Mouse (Mus musculus): ENCODE measurements at regions not wholly inside any gene's neighbourhood (a gene's known extent, or its start where the extent isn't known, plus 50 kb on each side); places are given as distances from the start of the nearest gene placed in this dataset.
A peak's percentile ranks its signal among the peaks of the same experiment; 100 is the strongest.
"Not testable (repeated sequence)": the region's sequence is repeated elsewhere in the genome, so short reads cannot be mapped to it uniquely, and the experiment has no call there.

DNA sequence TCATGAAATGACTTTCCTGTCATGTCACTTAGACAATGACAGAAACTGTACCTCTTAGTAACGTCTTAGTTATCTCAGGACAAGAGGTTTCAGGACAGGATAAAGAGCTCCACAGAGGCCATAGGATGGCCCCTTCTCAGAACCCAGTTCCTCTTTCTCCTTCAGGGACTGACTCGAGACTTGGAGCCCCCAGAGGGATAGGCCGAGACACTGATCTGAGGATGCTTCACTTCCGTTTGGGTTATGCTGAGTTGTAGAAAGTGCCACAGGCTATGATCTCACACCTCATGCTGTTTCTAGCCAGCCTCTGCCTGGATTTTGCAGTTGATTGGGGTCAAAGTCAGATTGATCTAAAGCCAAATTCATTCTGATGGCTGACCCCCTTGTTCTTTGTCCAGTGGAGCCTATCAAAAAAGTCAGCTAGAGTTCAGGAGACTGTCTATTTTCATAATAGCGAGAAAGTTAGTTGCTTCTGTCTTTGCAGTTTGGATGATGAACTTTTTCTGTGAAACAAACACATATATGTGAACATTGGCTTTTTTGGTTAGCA lies 70.7 kb downstream of the Sult3a2 start:
- intact Hi-C loops (cut with DNase I), result no loop called here
- TF ChIP-seq CTCF (IDR thresholded peaks at IDR 0.05), result no peak
- DNase-seq, result no peak
- Histone ChIP-seq H3K4me3 (no peak overlapping the region), H3K27ac (no peak overlapping the region)

- H3K4me3 ChIP-seq; DNase-seq; H3K27ac ChIP-seq; intact Hi-C loops (cut with DNase I): not testable (repeated sequence)
These were observed 77.8 kb downstream of the Sult3a2 start for GRCm38 (mm10) chr10:33708656-33709055.

DNA sequence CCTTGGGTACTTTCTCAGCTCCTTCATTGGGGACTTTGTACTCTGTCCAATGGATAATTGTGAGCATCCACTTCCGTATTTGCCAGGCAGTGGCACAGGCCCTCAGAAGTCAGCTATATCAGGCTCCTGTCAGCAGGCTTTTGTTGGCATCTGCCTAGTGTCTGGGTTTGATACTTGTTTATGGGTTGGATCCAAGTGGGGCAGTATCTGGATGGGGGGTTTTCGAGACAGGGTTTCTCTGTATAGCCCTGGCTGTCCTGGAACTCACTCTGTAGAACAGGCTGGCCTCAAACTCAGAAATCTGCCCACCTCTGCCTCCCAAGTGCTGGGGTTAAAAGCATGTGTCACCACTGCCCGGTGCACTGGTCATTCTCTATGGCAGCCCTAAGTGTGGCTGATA lies 79.7 kb upstream of the Clvs2 start:
- H3K27ac ChIP-seq; H3K4me3 ChIP-seq; intact Hi-C loops (cut with DNase I); DNase-seq: not testable (repeated sequence)

GRCm38 (mm10) chr10:33703420-33703819 lies 78.9 kb upstream of the Clvs2 start:
- TF ChIP-seq CTCF (IDR thresholded peaks at IDR 0.05), result peak; percentile 45
- Histone ChIP-seq H3K4me3 (no peak overlapping the region), H3K27ac (no peak overlapping the region)
- no peak for DNase-seq
- intact Hi-C loops (cut with DNase I), result no loop called here
